Mouse (Mus musculus) left cerebral cortex, adult 6 months (tissue): ENCODE measurements around the gene Clmp. TPM values are rescaled to one million over a fixed set of nuclear protein-coding genes. Genes with fewer than 3 reads are reported as not detected.

Experiments used
- long read RNA-seq, 2 experiments: library from polyadenylated mRNA; unstranded; transcript quantifications; one replicate each; pipeline ENCODE4 v2.0.0; 2019 to 2020
- polyA plus RNA-seq: library from polyadenylated mRNA; unstranded; fragments of <200 nt; fragmentation: Nextera tagmentation; gene quantifications from 2 replicates; pipeline ENCODE4 v1.2.3, GENCODE M21; 2021

Gene Clmp
- polyA plus RNA-seq: 4.1 and 8.7 TPM in 2 replicates
- long read RNA-seq, experiment 1, full-length matches to known transcripts: 8 of 20 reads
- long read RNA-seq, experiment 1, partial matches to known transcripts: 6 of 20 reads
- long read RNA-seq, experiment 1, other reads (novel, unspliced or antisense): 6 of 20 reads
- long read RNA-seq, experiment 2, full-length matches to known transcripts: 5 of 17 reads
- long read RNA-seq, experiment 2, partial matches to known transcripts: 3 of 17 reads
- long read RNA-seq, experiment 2, other reads (novel, unspliced or antisense): 9 of 17 reads

GRCm38 (mm10) chr9:40685801-40686420, at the start of gene Clmp:
Gene Clmp, plus strand, starts transcription at chr9:40685962.

DNA sequence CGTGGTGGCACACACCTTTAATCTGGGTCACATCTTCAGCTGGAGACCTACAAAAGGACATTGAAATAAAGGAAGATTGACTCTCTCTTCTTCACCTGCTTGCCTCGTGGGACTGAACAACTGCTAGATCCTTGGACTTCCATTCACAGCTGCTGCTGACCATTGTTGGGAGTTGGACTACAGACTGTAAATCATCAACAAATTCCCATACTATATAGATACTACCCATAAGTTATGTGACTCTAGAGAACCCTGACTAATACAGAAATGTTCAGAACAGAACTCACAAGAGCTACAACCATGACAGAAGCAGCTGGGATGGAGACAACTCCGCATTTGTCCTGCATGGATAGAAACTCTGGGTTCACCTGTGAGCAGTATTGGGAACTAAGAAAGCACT, 15.4 kb upstream of the Clmp start, which contains the start of gene Gm21915:
TSS of gene Gm21915 (plus strand) at position 301 of the 400 bp plus-strand sequence.

GRCm38 (mm10) chr9:40800675-40801612, 115.2 kb downstream of the Clmp start, which contains the start of gene Hspa8:
Gene Hspa8, plus strand, starts transcription at chr9:40800984.

Other genes with a start within 250 kb of the Clmp start
- 26.9 and 29.4 TPM in 2 replicates for gene Gramd1b, start 154.6 kb upstream of the Clmp start, polyA plus RNA-seq
- not detected in 2 replicates for gene Gm21915, start 15.3 kb upstream of the Clmp start, polyA plus RNA-seq
- gene Hspa8, start 115.0 kb downstream of the Clmp start, polyA plus RNA-seq: 3,086 and 4,243 TPM in 2 replicates
- 0.06 TPM in 1 of 2 replicates, not detected in the other for gene Bsx, start 188.2 kb downstream of the Clmp start, polyA plus RNA-seq